Mouse (Mus musculus): ENCODE data around the gene Chka.

Chka gene

GRCm38 (mm10) chr19:3890181-3890580 lies 38.6 kb downstream of the Chka start:
- H3K27me3 ChIP-seq (ENCODE audit: control insufficient read depth, insufficient read depth, low read length, poor library complexity, severe bottlenecking): no peaks in the 10 kb centered on the region
- peak; percentile 80 for DNase-seq (ENCODE audit: low read depth, low spot score)
- H3K36me3 ChIP-seq (ENCODE audit: control insufficient read depth, insufficient read depth, low read length, poor library complexity, severe bottlenecking): peaks cover 6% of the 10 kb centered on the region

GRCm38 (mm10) chr19:3893545-3894116 lies 42.1 kb downstream of the Chka start:
- peaks cover 9% of the 10 kb centered on the region for H3K36me3 ChIP-seq (ENCODE audit: control insufficient read depth, insufficient read depth, low read length, poor library complexity, severe bottlenecking)
- no peak for DNase-seq (ENCODE audit: low read depth, low spot score)
- no peaks in the 10 kb centered on the region for H3K27me3 ChIP-seq (ENCODE audit: control insufficient read depth, insufficient read depth, low read length, poor library complexity, severe bottlenecking)

GRCm38 (mm10) chr19:3894294-3894693 lies 42.7 kb downstream of the Chka start:
- Histone ChIP-seq H3K36me3 (ENCODE audit: control insufficient read depth, insufficient read depth, low read length, poor library complexity, severe bottlenecking) (peaks cover 9% of the 10 kb centered on the region), H3K27me3 (ENCODE audit: control insufficient read depth, insufficient read depth, low read length, poor library complexity, severe bottlenecking) (no peaks in the 10 kb centered on the region)
- DNase-seq (ENCODE audit: low read depth, low spot score): no peak

- peaks cover 9% of the 10 kb centered on the region for H3K36me3 ChIP-seq (ENCODE audit: control insufficient read depth, insufficient read depth, low read length, poor library complexity, severe bottlenecking)
- no peak for DNase-seq (ENCODE audit: low read depth, low spot score)
- H3K27me3 ChIP-seq (ENCODE audit: control insufficient read depth, insufficient read depth, low read length, poor library complexity, severe bottlenecking): no peaks in the 10 kb centered on the region
These were observed 43.6 kb downstream of the Chka start for GRCm38 (mm10) chr19:3895171-3895631.

GRCm38 (mm10) chr19:3896208-3896607 lies 44.6 kb downstream of the Chka start:
- H3K27me3 ChIP-seq (ENCODE audit: control insufficient read depth, insufficient read depth, low read length, poor library complexity, severe bottlenecking): no peaks in the 10 kb centered on the region
- DNase-seq (ENCODE audit: low read depth, low spot score): no peak

GRCm38 (mm10) chr19:3897557-3897956 lies 46.0 kb downstream of the Chka start:
- Histone ChIP-seq H3K27me3 (ENCODE audit: control insufficient read depth, insufficient read depth, low read length, poor library complexity, severe bottlenecking) (no peaks in the 10 kb centered on the region), H3K36me3 (ENCODE audit: control insufficient read depth, insufficient read depth, low read length, poor library complexity, severe bottlenecking) (peaks cover 12% of the 10 kb centered on the region)
- DNase-seq (ENCODE audit: low read depth, low spot score): no peak

More at GRCm38 (mm10) chr19:3896208-3896607, 44.6 kb downstream of the Chka start:
- H3K36me3 ChIP-seq (ENCODE audit: control insufficient read depth, insufficient read depth, low read length, poor library complexity, severe bottlenecking): peaks cover 8% of the 10 kb centered on the region

- no peaks in the 10 kb centered on the region for H3K27me3 ChIP-seq (ENCODE audit: control insufficient read depth, insufficient read depth, low read length, poor library complexity, severe bottlenecking)
- H3K36me3 ChIP-seq (ENCODE audit: control insufficient read depth, insufficient read depth, low read length, poor library complexity, severe bottlenecking): peaks cover 16% of the 10 kb centered on the region
- DNase-seq (ENCODE audit: low read depth, low spot score): peak; percentile 76
These were observed 47.4 kb downstream of the Chka start for GRCm38 (mm10) chr19:3898952-3899351.

GRCm38 (mm10) chr19:3899618-3900017 lies 48.0 kb downstream of the Chka start:
- Histone ChIP-seq H3K27me3 (ENCODE audit: control insufficient read depth, insufficient read depth, low read length, poor library complexity, severe bottlenecking) (no peaks in the 10 kb centered on the region), H3K36me3 (ENCODE audit: control insufficient read depth, insufficient read depth, low read length, poor library complexity, severe bottlenecking) (peaks cover 16% of the 10 kb centered on the region)
- DNase-seq (ENCODE audit: low read depth, low spot score): no peak

GRCm38 (mm10) chr19:3902966-3903365 lies 51.4 kb downstream of the Chka start:
- no peak for DNase-seq (ENCODE audit: low read depth, low spot score)
- Histone ChIP-seq H3K36me3 (ENCODE audit: control insufficient read depth, insufficient read depth, low read length, poor library complexity, severe bottlenecking) (peaks cover 9% of the 10 kb centered on the region), H3K27me3 (ENCODE audit: control insufficient read depth, insufficient read depth, low read length, poor library complexity, severe bottlenecking) (no peaks in the 10 kb centered on the region)

GRCm38 (mm10) chr19:3903648-3904362 lies 52.2 kb downstream of the Chka start:
- Histone ChIP-seq H3K27me3 (ENCODE audit: control insufficient read depth, insufficient read depth, low read length, poor library complexity, severe bottlenecking) (no peaks in the 10 kb centered on the region), H3K36me3 (ENCODE audit: control insufficient read depth, insufficient read depth, low read length, poor library complexity, severe bottlenecking) (peaks cover 9% of the 10 kb centered on the region)
- DNase-seq (ENCODE audit: low read depth, low spot score): no peak

GRCm38 (mm10) chr19:3904363-3904675 lies 52.7 kb downstream of the Chka start:
- no peaks in the 10 kb centered on the region for H3K27me3 ChIP-seq (ENCODE audit: control insufficient read depth, insufficient read depth, low read length, poor library complexity, severe bottlenecking)
- peaks cover 12% of the 10 kb centered on the region for H3K36me3 ChIP-seq (ENCODE audit: control insufficient read depth, insufficient read depth, low read length, poor library complexity, severe bottlenecking)
- no peak for DNase-seq (ENCODE audit: low read depth, low spot score)

GRCm38 (mm10) chr19:3905261-3905969 lies 53.8 kb downstream of the Chka start:
- H3K36me3 ChIP-seq (ENCODE audit: control insufficient read depth, insufficient read depth, low read length, poor library complexity, severe bottlenecking): peaks cover 16% of the 10 kb centered on the region
- DNase-seq (ENCODE audit: low read depth, low spot score): peak; percentile 36
- H3K27me3 ChIP-seq (ENCODE audit: control insufficient read depth, insufficient read depth, low read length, poor library complexity, severe bottlenecking): no peaks in the 10 kb centered on the region

GRCm38 (mm10) chr19:3906326-3906725 lies 54.8 kb downstream of the Chka start:
- no peak for DNase-seq (ENCODE audit: low read depth, low spot score)
- Histone ChIP-seq H3K36me3 (ENCODE audit: control insufficient read depth, insufficient read depth, low read length, poor library complexity, severe bottlenecking) (peaks cover 22% of the 10 kb centered on the region), H3K27me3 (ENCODE audit: control insufficient read depth, insufficient read depth, low read length, poor library complexity, severe bottlenecking) (no peaks in the 10 kb centered on the region)

GRCm38 (mm10) chr19:3906795-3907786 lies 55.5 kb downstream of the Chka start, which contains the start of gene Tcirg1:
TSS of gene Tcirg1 (minus strand) at chr19:3907133.
- Histone ChIP-seq H3K27me3 (ENCODE audit: control insufficient read depth, insufficient read depth, low read length, poor library complexity, severe bottlenecking) (no peaks in the 10 kb centered on the region), H3K36me3 (ENCODE audit: control insufficient read depth, insufficient read depth, low read length, poor library complexity, severe bottlenecking) (peaks cover 18% of the 10 kb centered on the region)
- peak; percentile 68 for DNase-seq (ENCODE audit: low read depth, low spot score)

Measured in splenic B cell, adult 2 months (primary cell).